Mouse (Mus musculus) lung, postnatal 0 days (tissue): ENCODE results near the gene Olfr889. TPM values are rescaled to one million over a fixed set of nuclear protein-coding genes. Genes with fewer than 3 reads are reported as not detected.
"Not testable (repeated sequence)": the region's sequence is repeated elsewhere in the genome, so short reads cannot be mapped to it uniquely, and the experiment has no call there.

Source experiments
- ATAC-seq: fragments of 200-750 bp; cut with Nextera tagmentation; 2 replicates; pipeline ENCODE4 v1.8.0; 2017; ENCODE audit warnings: moderate library complexity
- DNase-seq: peaks from one replicate; pipeline ENCODE4 v3.0.0-alpha.2; 2016; ENCODE audit warnings: low spot score
- H3K27ac ChIP-seq: fragments of 300-500 bp; sonication (generic); 2 replicates; pipeline ENCODE4 v1.5.1; 2014; ENCODE audit warnings: antibody characterized with exemption, mild to moderate bottlenecking, low read length, mixed read lengths
- H3K27me3 ChIP-seq: fragments of 300-500 bp; sonication (generic); replicated peaks from 2 replicates; pipeline ENCODE4 v1.6.1; 2014; ENCODE audit warnings: low read length, mixed read lengths; ENCODE audit not compliant: insufficient read depth
- H3K36me3 ChIP-seq: fragments of 300-500 bp; sonication (generic); 2 replicates; pipeline ENCODE4 v1.6.1; 2014; ENCODE audit warnings: low read length, mixed read lengths; ENCODE audit not compliant: insufficient read depth
- H3K4me1 ChIP-seq: fragments of 300-500 bp; sonication (generic); 2 replicates; pipeline ENCODE4 v1.6.1; 2014; ENCODE audit warnings: antibody characterized with exemption, low read depth, low read length, mixed read lengths; ENCODE audit not compliant: insufficient read depth
- H3K4me2 ChIP-seq: fragments of 300-500 bp; sonication (generic); replicated peaks from 2 replicates; pipeline ENCODE4 v1.6.1; 2014; ENCODE audit warnings: low read depth, mild to moderate bottlenecking, low read length, moderate library complexity, mixed read lengths
- H3K4me3 ChIP-seq: fragments of 300-500 bp; sonication (generic); 2 replicates; pipeline ENCODE4 v1.5.1; 2014; ENCODE audit warnings: low read depth, low read length
- H3K9ac ChIP-seq: fragments of 300-500 bp; sonication (generic); replicated peaks from 2 replicates; pipeline ENCODE4 v1.6.1; 2014; ENCODE audit warnings: low read depth, mild to moderate bottlenecking
- H3K9me3 ChIP-seq: fragments of 300-500 bp; sonication (generic); 2 replicates; pipeline ENCODE4 v1.6.1; 2016; ENCODE audit warnings: low read length, mixed read lengths
- CTCF ChIP-seq: IDR thresholded peaks from 2 replicates; pipeline ENCODE4 v1.5.1; 2016; ENCODE audit warnings: antibody characterized with exemption, mild to moderate bottlenecking
- EP300 ChIP-seq: IDR thresholded peaks from 2 replicates; pipeline ENCODE4 v1.6.1; 2016; ENCODE audit warnings: antibody characterized with exemption, mild to moderate bottlenecking, control low read depth
- WGBS: fragments of 180-500 bp; shearing (Covaris S2); extraction: QIAGEN DNeasy Blood & Tissue Kit; methylation state at CpG from one replicate; pipeline ENCODE4 v1.1.7; 2014; 5-methylcytosine and 5-hydroxymethylcytosine counted together
- polyA plus RNA-seq: library from polyadenylated mRNA; unstranded; fragments of >200 nt; fragmentation: Nextera tagmentation; extraction: Ambion mirVana; gene quantifications from 2 replicates; pipeline ENCODE4 v1.2.1, GENCODE M21; 2015

Olfr889 gene
- 0.02 and 0.04 TPM in 2 replicates for polyA plus RNA-seq

GRCm38 (mm10) chr9:38114898-38115297 lies at the start of gene Olfr889:
Gene Olfr889, plus strand, starts transcription at chr9:38115198.
- ATAC-seq (no peak), DNase-seq (no peak)
- TF ChIP-seq CTCF (no peak), EP300 (no peak)
- H3K9ac ChIP-seq, result no peak within 1 kb of the TSS
- H3K36me3 ChIP-seq, result no peaks in the 10 kb centered on the region
- H3K27me3 ChIP-seq, result no peaks in the 10 kb centered on the region
- no peak within 1 kb of the TSS for H3K4me3 ChIP-seq
- no peak within 1 kb of the TSS for H3K4me2 ChIP-seq
- no peaks in the 10 kb centered on the region for H3K4me1 ChIP-seq
- no peaks in the 10 kb centered on the region for H3K9me3 ChIP-seq
- H3K27ac ChIP-seq, result no peak within 1 kb of the TSS

- H3K27me3 ChIP-seq, result no peaks in the 10 kb centered on the region
- TF ChIP-seq CTCF (no peak), EP300 (no peak)
- 72% methylated on average over 1 of the region's 1 CpGs for WGBS
- no peak within 1 kb of the TSS for H3K9ac ChIP-seq
- ATAC-seq, result no peak
- H3K36me3 ChIP-seq, result no peaks in the 10 kb centered on the region
- H3K27ac ChIP-seq, result no peak within 1 kb of the TSS
- no peak for DNase-seq
- H3K4me2 ChIP-seq, result no peak within 1 kb of the TSS
- no peak within 1 kb of the TSS for H3K4me3 ChIP-seq
- no peaks in the 10 kb centered on the region for H3K9me3 ChIP-seq
- H3K4me1 ChIP-seq, result no peaks in the 10 kb centered on the region
Observed at GRCm38 (mm10) chr9:38083772-38084171, 31.2 kb upstream of the Olfr889 start, which contains the start of gene Olfr887. Gene Olfr887, plus strand, starts transcription at chr9:38084072.

GRCm38 (mm10) chr9:38107828-38108227 lies 7.2 kb upstream of the Olfr889 start, which contains the start of gene Olfr888:
Gene Olfr888, plus strand, starts transcription at chr9:38108128.
- no peak within 1 kb of the TSS for H3K27ac ChIP-seq
- 70% methylated on average over 1 of the region's 1 CpGs for WGBS
- H3K4me3 ChIP-seq, result no peak within 1 kb of the TSS
- no peak within 1 kb of the TSS for H3K4me2 ChIP-seq
- no peaks in the 10 kb centered on the region for H3K36me3 ChIP-seq
- H3K9ac ChIP-seq, result no peak within 1 kb of the TSS
- TF ChIP-seq CTCF (no peak), EP300 (no peak)
- no peaks in the 10 kb centered on the region for H3K27me3 ChIP-seq
- no peaks in the 10 kb centered on the region for H3K9me3 ChIP-seq
- DNase-seq, result no peak
- no peak for ATAC-seq
- no peaks in the 10 kb centered on the region for H3K4me1 ChIP-seq

GRCm38 (mm10) chr9:38142217-38142616 lies 27.2 kb downstream of the Olfr889 start, which contains the start of gene Olfr890:
Gene Olfr890, plus strand, starts transcription at chr9:38142517.
- ATAC-seq (no peak), DNase-seq (no peak)
- H3K27me3 ChIP-seq, result no peaks in the 10 kb centered on the region
- no peaks in the 10 kb centered on the region for H3K36me3 ChIP-seq
- H3K9ac ChIP-seq, result no peak within 1 kb of the TSS
- H3K4me3 ChIP-seq, result no peak within 1 kb of the TSS
- H3K4me1 ChIP-seq, result no peaks in the 10 kb centered on the region
- TF ChIP-seq CTCF (no peak), EP300 (no peak)
- no peaks in the 10 kb centered on the region for H3K9me3 ChIP-seq
- H3K4me2 ChIP-seq, result no peak within 1 kb of the TSS
- H3K27ac ChIP-seq, result no peak within 1 kb of the TSS

- not testable (repeated sequence) for ATAC-seq, H3K9me3 ChIP-seq, H3K4me3 ChIP-seq, H3K4me1 ChIP-seq, H3K27me3 ChIP-seq, DNase-seq, H3K27ac ChIP-seq, H3K36me3 ChIP-seq, H3K9ac ChIP-seq, H3K4me2 ChIP-seq
- WGBS, result 43% methylated on average over 2 of the region's 2 CpGs
Observed at GRCm38 (mm10) chr9:38168341-38168740, 53.3 kb downstream of the Olfr889 start.

Other genes with a start within 250 kb of the Olfr889 start
- gene Olfr145, start 218.5 kb upstream of the Olfr889 start, polyA plus RNA-seq, result not detected in 2 replicates
- not detected in 2 replicates for gene Olfr878, start 197.4 kb upstream of the Olfr889 start, polyA plus RNA-seq
- gene Olfr881, start 123.4 kb upstream of the Olfr889 start, polyA plus RNA-seq, result not detected in 2 replicates
- gene Olfr883, start 89.4 kb upstream of the Olfr889 start, polyA plus RNA-seq, result not detected in 2 replicates
- gene Olfr884, start 68.6 kb upstream of the Olfr889 start, polyA plus RNA-seq, result not detected in 2 replicates
- not detected in 2 replicates for gene Olfr885, start 53.9 kb upstream of the Olfr889 start, polyA plus RNA-seq
- gene Olfr887, start 31.1 kb upstream of the Olfr889 start, polyA plus RNA-seq, result not detected in 2 replicates
- gene Olfr888, start 7.1 kb upstream of the Olfr889 start, polyA plus RNA-seq, result not detected in 2 replicates
- gene Olfr890, start 27.3 kb downstream of the Olfr889 start, polyA plus RNA-seq, result not detected in 2 replicates
- not detected in 2 replicates for gene Olfr891, start 65.6 kb downstream of the Olfr889 start, polyA plus RNA-seq
- gene Olfr893, start 93.2 kb downstream of the Olfr889 start, polyA plus RNA-seq, result not detected in 2 replicates
- not detected in 2 replicates for gene Olfr894, start 102.9 kb downstream of the Olfr889 start, polyA plus RNA-seq
- not detected in 2 replicates for gene Olfr143, start 137.6 kb downstream of the Olfr889 start, polyA plus RNA-seq
- not detected in 2 replicates for gene Olfr895, start 152.7 kb downstream of the Olfr889 start, polyA plus RNA-seq
- not detected in 2 replicates for gene Olfr896-ps1, start 175.9 kb downstream of the Olfr889 start, polyA plus RNA-seq
- not detected in 2 replicates for gene Olfr25, start 213.9 kb downstream of the Olfr889 start, polyA plus RNA-seq
- gene Olfr898, start 233.2 kb downstream of the Olfr889 start, polyA plus RNA-seq, result not detected in 2 replicates